Mouse (Mus musculus) embryo, embryonic 11 days (tissue): ENCODE measurements around the gene Trpc7.
A peak's percentile ranks its signal among the peaks of the same experiment; 100 is the strongest.

ENCODE experiments used
- DNase-seq: peaks from one replicate; pipeline ENCODE4 v3.0.0-alpha.2; 2015

Trpc7 gene

GRCm38 (mm10) chr13:56746739-56747532 lies 148.9 kb downstream of the Trpc7 start:
- DNase-seq = no peak

GRCm38 (mm10) chr13:56742325-56742901 lies 153.4 kb downstream of the Trpc7 start:
- no peak for DNase-seq

- no peak for DNase-seq
These were observed 154.1 kb downstream of the Trpc7 start for GRCm38 (mm10) chr13:56741691-56742090.

GRCm38 (mm10) chr13:56740496-56740895 lies 155.3 kb downstream of the Trpc7 start:
- no peak for DNase-seq

- no peak for DNase-seq
These were observed 156.2 kb downstream of the Trpc7 start for GRCm38 (mm10) chr13:56739556-56739955.

GRCm38 (mm10) chr13:56735212-56735875 lies 160.4 kb downstream of the Trpc7 start:
- peak; percentile 41 for DNase-seq

GRCm38 (mm10) chr13:56734617-56735016 lies 161.2 kb downstream of the Trpc7 start:
- no peak for DNase-seq

GRCm38 (mm10) chr13:56729046-56729445 lies 166.7 kb downstream of the Trpc7 start:
- no peak for DNase-seq

- no peak for DNase-seq
These were observed 169.2 kb downstream of the Trpc7 start for GRCm38 (mm10) chr13:56726551-56726950.
